Mouse (Mus musculus): ENCODE measurements around the gene Thap8. TPM values are rescaled to one million over a fixed set of nuclear protein-coding genes. Genes with fewer than 3 reads are reported as not detected.
A peak's percentile ranks its signal among the peaks of the same experiment; 100 is the strongest.

Thap8 gene
- polyA plus RNA-seq, 1 experiment from 2014 or later, result 0.42 TPM

DNA sequence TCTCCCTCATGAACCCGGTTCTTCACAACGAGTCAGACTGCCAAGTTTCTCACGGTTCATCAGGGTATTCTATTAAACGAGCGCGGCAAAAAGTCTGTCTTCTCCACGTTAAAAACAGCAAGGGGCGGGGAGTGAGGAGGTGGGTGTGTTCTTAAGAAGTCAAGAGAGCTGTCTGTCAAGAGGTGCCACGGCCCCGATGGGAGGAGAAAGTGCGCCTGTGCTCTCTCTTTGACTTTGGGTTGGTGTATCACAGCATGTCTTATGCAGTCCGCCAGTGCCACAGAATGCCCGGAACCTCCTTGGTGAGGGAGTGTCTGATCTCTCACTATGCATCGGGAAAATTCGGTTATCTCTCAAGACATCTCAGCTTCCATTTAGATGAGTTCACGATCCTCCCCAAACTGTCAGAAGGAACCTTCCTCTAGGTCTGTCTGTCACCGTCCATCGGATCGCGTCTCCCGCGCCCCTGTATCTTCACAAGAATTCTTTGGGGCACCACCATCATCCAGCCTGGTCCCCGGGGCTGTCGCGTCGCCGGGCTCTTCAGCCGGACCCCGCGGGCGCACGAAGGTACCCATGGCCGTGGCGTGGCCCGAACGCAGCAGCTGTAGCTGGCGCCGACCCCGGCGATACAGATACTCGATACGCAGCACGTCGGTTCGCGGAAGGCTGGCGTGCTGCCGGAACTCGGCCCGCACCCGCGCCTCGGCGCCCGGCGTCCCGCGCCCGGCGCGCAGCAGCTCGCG, 41.8 kb downstream of the Thap8 start, which contains the start of gene E130208F15Rik:
TSS of gene E130208F15Rik (plus strand) at position 202 of the 746 bp plus-strand sequence.
- Histone ChIP-seq H3K4me2 (peak within 1 kb of the TSS; percentile 86), H3K4me3 (peak within 1 kb of the TSS; percentile 82), H3K9ac (peak within 1 kb of the TSS; percentile 89), H3K9me3 (replicated peaks) (no peaks in the 10 kb centered on the region), H3K27me3 (no peaks in the 10 kb centered on the region), H3K27ac (peak within 1 kb of the TSS; percentile 93), H3K4me1 (replicated peaks) (peaks cover 20% of the 10 kb centered on the region), H3K36me3 (no peaks in the 10 kb centered on the region)
- under 1% methylated on average over 63 of the region's 63 CpGs for WGBS
- peak; percentile 54 for ATAC-seq (replicated peaks; ENCODE audit: insufficient number of reproducible peaks, insufficient read depth, low FRiP score, low read depth)

DNA sequence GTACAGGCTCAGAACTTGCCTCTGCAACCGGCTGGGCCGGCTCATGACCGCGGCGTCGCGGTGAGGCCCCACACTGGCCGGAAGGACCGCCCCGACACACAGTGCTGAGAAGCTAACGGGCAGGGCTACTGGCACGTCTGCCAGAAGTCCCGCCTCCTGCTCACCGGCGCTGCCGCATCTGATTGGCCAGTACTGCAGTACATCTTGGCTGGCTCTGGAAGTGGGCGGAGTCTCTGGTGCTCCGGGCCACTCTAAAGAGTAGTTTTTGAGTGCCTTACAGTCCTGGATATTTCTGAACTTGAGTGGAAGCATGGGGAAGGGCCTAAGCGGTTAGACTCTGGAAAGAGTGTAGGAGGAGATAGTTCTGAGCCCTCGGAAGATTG, 42.4 kb downstream of the Thap8 start:
- Histone ChIP-seq H3K4me3 (peak overlapping the region; percentile 82), H3K36me3 (no peaks in the 10 kb centered on the region), H3K27me3 (no peaks in the 10 kb centered on the region), H3K27ac (peak overlapping the region; percentile 93), H3K9ac (peak overlapping the region; percentile 89), H3K4me1 (replicated peaks) (peaks cover 24% of the 10 kb centered on the region), H3K4me2 (peak overlapping the region; percentile 86), H3K9me3 (replicated peaks) (no peaks in the 10 kb centered on the region)
- ATAC-seq (replicated peaks; ENCODE audit: insufficient number of reproducible peaks, insufficient read depth, low FRiP score, low read depth), result peak; percentile 98
- under 1% methylated on average over 20 of the region's 20 CpGs for WGBS

DNA sequence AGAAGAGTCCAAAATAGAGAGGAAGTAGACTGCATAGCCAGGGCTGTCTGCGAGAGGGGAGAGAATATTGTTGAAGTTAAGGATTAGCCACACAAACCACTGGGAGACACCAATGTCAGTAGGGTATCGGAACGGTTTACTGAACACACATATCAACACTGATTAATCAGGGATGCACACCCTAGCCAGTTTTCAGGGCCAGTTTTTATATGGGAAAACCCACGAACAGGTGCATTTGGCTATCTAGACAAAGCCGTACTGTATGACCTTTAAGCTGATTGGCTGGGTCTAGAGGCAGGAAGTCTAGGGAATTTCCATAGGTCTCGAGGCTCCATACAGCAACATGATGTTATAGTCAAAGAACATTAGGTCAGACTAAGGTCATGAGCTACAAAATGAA, 43.0 kb downstream of the Thap8 start:
- Histone ChIP-seq H3K9me3 (replicated peaks) (no peaks in the 10 kb centered on the region), H3K4me2 (peak overlapping the region; percentile 86), H3K4me1 (replicated peaks) (peaks cover 27% of the 10 kb centered on the region), H3K4me3 (peak overlapping the region; percentile 82), H3K27ac (peak overlapping the region; percentile 93), H3K36me3 (no peaks in the 10 kb centered on the region), H3K9ac (peak overlapping the region; percentile 30), H3K27me3 (no peaks in the 10 kb centered on the region)
- ATAC-seq (replicated peaks; ENCODE audit: insufficient number of reproducible peaks, insufficient read depth, low FRiP score, low read depth), result no peak
- 24% methylated on average over 6 of the region's 6 CpGs for WGBS

DNA sequence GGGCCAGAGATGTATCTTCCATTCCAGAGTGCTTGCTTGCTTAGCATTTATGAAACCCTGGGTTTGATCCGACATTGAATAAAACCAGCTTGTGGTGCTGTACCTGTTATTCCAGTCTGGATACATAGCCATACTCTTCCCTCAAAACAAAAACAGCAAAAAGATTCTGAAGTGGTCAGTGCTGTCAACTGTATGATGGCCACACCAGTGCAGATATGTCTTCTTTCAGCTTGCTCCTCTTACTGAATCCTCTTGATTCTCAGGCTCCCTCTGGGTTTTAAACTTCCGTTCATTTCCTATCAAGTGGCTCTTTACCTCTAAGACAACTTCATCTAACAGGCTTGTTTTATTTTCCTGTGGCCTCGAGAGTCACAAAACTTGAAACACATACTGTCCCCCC, 43.9 kb downstream of the Thap8 start, which contains the start of gene Sdhaf1:
TSS of gene Sdhaf1 (minus strand) at position 101 of the 400 bp plus-strand sequence.
- no peak for ATAC-seq (replicated peaks; ENCODE audit: insufficient number of reproducible peaks, insufficient read depth, low FRiP score, low read depth)
- peaks cover 27% of the 10 kb centered on the region for H3K4me1 ChIP-seq (replicated peaks)
- H3K4me2 ChIP-seq, result peak within 1 kb of the TSS; percentile 86
- H3K4me3 ChIP-seq, result peak within 1 kb of the TSS; percentile 82
- peak within 1 kb of the TSS; percentile 30 for H3K9ac ChIP-seq
- H3K36me3 ChIP-seq, result no peaks in the 10 kb centered on the region
- H3K27ac ChIP-seq, result peak within 1 kb of the TSS; percentile 93
- no peaks in the 10 kb centered on the region for H3K27me3 ChIP-seq
- 76% methylated on average over 3 of the region's 3 CpGs for WGBS
- H3K9me3 ChIP-seq (replicated peaks), result no peaks in the 10 kb centered on the region

DNA sequence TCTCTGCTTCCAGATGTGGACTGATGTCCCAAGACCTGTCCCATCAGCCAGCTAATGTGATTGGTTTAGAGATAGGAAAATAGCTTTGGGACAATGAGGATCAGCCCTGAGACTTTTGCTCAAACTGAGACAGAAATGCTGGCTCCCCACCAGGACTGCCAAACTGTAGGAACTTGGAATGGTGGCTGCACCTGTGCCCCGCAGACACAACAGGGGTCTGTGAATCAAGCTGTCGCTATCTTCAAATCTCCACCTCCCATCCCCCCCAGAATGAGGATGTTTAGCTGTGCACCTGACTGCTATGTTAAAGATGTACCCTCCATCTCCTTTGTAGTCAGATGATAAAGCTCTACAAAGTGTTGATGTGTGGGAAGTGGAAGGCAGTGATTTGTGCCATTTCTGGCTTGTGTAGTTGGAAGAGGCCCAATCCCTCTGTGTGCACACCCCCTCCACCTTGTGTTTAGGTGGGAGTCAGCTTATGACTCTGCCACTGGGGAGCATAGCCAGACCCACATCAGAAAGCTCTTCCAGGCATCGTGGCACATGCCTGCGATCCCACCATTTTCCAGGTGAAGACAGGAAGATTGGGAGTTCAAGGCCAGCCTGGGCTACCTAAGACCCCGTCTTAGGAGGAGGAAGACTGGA, 44.5 kb downstream of the Thap8 start:
- Histone ChIP-seq H3K27me3 (no peaks in the 10 kb centered on the region), H3K9me3 (replicated peaks) (no peaks in the 10 kb centered on the region), H3K4me1 (replicated peaks) (peaks cover 27% of the 10 kb centered on the region), H3K36me3 (no peaks in the 10 kb centered on the region), H3K4me3 (no peak overlapping the region), H3K27ac (no peak overlapping the region), H3K9ac (no peak overlapping the region), H3K4me2 (no peak overlapping the region)
- WGBS, result 77% methylated on average over 5 of the region's 5 CpGs
- ATAC-seq (replicated peaks; ENCODE audit: insufficient number of reproducible peaks, insufficient read depth, low FRiP score, low read depth), result no peak

DNA sequence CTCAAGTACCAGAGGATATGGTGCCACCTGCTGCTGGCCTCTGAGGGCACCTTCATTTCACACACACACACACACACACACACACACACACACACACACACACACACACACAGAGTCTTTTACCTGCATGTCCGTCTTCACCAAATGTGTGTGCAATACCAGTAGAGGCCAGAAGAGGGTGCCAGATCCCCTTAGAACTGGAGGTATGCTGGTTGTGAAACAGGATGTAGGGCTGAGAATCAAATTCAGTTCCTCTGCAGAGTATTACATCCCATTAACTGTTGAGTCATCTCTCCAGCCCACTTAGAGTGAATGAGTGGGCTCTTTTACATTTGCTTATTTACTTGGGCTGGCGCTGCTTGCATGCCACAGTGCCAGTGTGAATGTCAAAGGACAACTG, 45.5 kb downstream of the Thap8 start:
- Histone ChIP-seq H3K4me2 (no peak overlapping the region), H3K9me3 (replicated peaks) (no peaks in the 10 kb centered on the region), H3K9ac (no peak overlapping the region), H3K27ac (no peak overlapping the region), H3K4me3 (no peak overlapping the region), H3K36me3 (no peaks in the 10 kb centered on the region), H3K4me1 (replicated peaks) (peaks cover 27% of the 10 kb centered on the region), H3K27me3 (no peaks in the 10 kb centered on the region)
- WGBS, result 47% methylated on average over 2 of the region's 2 CpGs
- ATAC-seq (replicated peaks; ENCODE audit: insufficient number of reproducible peaks, insufficient read depth, low FRiP score, low read depth), result no peak

DNA sequence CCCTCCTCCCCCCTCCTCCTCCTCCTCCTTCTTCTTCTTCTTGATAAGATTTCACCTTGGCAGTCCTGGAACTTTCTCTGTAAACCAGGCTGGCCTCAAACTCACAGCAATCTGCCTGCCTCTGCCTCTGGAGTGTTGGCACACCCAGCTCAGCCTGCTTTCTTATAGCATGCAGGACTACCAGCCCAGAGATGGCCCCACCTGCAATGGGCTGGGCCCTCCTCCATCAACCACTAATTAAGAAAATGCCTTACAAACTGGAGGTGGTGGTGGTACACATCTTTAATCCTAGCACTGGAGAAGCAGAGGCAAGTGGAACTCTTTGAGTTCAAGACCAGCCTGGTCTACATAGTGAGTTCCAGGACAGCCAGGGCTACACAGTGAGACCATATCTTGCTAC, 46.5 kb downstream of the Thap8 start:
- Histone ChIP-seq H3K4me1 (replicated peaks) (peaks cover 17% of the 10 kb centered on the region), H3K27ac (no peak overlapping the region), H3K9me3 (replicated peaks) (no peaks in the 10 kb centered on the region), H3K9ac (no peak overlapping the region), H3K36me3 (no peaks in the 10 kb centered on the region), H3K4me3 (no peak overlapping the region), H3K4me2 (no peak overlapping the region), H3K27me3 (no peaks in the 10 kb centered on the region)
- no peak for ATAC-seq (replicated peaks; ENCODE audit: insufficient number of reproducible peaks, insufficient read depth, low FRiP score, low read depth)

DNA sequence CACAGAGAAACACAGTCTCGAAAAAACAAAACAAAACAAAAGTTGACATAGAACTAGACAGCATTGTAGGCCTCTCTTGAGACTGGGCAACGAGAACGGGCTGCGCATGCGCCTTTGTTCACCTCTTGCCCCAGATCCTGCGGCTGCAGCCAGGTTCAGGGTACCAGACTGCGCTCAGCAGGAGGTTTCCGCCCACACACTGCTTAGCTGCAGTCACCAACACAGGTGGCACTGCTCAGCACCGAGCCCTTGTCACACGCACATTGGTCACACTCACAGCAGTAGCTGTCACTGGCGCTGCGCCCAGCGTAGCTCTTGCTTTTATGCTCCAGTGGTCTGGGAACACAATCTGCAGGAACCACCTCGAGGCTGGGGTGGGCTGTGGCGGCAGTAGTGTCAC, 47.2 kb downstream of the Thap8 start:
- no peak overlapping the region for H3K4me2 ChIP-seq
- no peak for ATAC-seq (replicated peaks; ENCODE audit: insufficient number of reproducible peaks, insufficient read depth, low FRiP score, low read depth)
- peak overlapping the region; percentile 73 for H3K27ac ChIP-seq

DNA sequence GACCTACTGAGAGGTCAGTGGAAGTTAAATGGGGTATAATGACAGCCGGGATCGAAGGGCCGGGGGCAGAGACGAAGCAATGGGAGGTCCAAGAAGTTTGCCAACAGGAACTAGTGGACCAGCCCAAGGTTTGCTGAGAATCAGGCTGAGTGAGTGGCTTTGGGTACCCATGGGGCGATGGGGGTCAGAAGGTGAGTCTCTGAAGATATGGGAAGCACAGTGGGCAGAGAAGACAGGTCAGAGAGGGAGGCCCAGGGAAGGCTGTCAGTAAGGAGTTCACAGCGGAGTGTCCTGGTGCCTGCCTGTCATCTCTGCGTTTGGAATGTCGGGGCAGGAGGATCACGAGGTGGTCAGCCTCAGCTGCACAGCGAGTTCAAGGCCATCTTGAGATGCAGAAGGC, 48.5 kb downstream of the Thap8 start:
- Histone ChIP-seq H3K27ac (no peak overlapping the region), H3K27me3 (no peaks in the 10 kb centered on the region), H3K4me1 (replicated peaks) (peaks cover 27% of the 10 kb centered on the region), H3K9ac (no peak overlapping the region), H3K36me3 (no peaks in the 10 kb centered on the region), H3K4me2 (no peak overlapping the region), H3K9me3 (replicated peaks) (no peaks in the 10 kb centered on the region), H3K4me3 (no peak overlapping the region)
- 52% methylated on average over 10 of the region's 10 CpGs for WGBS
- ATAC-seq (replicated peaks; ENCODE audit: insufficient number of reproducible peaks, insufficient read depth, low FRiP score, low read depth), result no peak

More for the DNA sequence above, 47.2 kb downstream of the Thap8 start:
- no peak overlapping the region for H3K9ac ChIP-seq
- H3K27me3 ChIP-seq, result no peaks in the 10 kb centered on the region
- no peaks in the 10 kb centered on the region for H3K36me3 ChIP-seq
- peaks cover 22% of the 10 kb centered on the region for H3K4me1 ChIP-seq (replicated peaks)
- no peaks in the 10 kb centered on the region for H3K9me3 ChIP-seq (replicated peaks)
- WGBS, result 46% methylated on average over 15 of the region's 15 CpGs
- H3K4me3 ChIP-seq, result no peak overlapping the region

DNA sequence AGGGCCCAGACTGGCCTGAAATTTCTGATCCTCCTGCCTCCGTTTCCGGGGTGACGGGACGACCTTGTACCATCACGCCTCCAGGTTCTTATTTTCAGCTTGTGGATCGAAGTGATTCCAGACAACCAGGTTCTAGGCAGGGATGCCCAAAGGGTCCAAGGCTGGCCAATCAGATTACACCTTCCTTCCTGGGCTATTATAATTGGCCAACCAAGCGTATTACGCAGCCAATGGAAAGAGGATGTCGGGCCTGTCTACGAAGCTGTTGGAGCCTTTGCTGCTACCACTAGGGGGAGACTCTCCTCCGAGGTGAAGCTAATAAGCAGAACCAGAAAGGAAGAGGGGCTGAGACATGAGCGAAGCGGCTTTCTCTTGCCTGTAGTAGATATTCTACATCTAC, 52.0 kb downstream of the Thap8 start:
- H3K9ac ChIP-seq, result no peak overlapping the region
- peak overlapping the region; percentile 26 for H3K4me2 ChIP-seq
- H3K4me1 ChIP-seq (replicated peaks), result peaks cover 41% of the 10 kb centered on the region
- 12% methylated on average over 13 of the region's 13 CpGs for WGBS
- peak; percentile 33; the same call in 1 of the 2 replicates for ATAC-seq (replicated peaks; ENCODE audit: insufficient number of reproducible peaks, insufficient read depth, low FRiP score, low read depth)
- H3K4me3 ChIP-seq, result peak overlapping the region; percentile 6
- peak overlapping the region; percentile 83; the same call in 1 of the 2 replicates for H3K27ac ChIP-seq
- no peaks in the 10 kb centered on the region for H3K9me3 ChIP-seq (replicated peaks)
- no peaks in the 10 kb centered on the region for H3K36me3 ChIP-seq
- H3K27me3 ChIP-seq, result peaks cover 17% of the 10 kb centered on the region

DNA sequence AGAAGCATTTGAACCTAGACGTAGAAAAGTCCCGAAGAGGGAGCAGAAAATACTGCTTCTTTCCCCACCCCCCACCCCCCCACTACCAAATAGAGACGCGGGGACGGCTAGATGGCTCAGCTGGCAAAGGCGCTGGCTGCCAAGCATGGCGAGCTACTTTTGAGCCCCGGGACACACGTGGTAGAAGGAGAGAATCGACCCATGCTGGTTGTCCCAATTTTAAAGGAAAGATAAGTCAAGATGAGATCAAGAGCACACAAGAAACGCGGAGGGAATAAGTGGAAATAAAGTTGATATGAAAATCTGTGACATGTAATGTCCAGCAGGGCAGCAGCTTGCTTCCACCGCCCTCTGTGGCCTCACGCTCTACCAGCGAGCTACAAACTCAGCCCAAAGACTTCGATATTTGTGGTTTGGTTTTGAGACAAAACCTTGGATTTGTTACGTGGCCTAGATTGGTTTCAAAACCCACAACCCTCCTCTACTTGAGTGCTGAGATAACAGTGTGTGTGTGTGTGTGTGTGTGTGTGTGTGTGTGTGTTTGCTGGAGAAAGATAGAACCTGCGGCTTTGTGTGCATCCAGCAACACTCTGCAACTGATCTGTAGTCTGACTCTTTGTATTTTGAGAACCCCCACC, 52.8 kb downstream of the Thap8 start:
- Histone ChIP-seq H3K4me2 (peak overlapping the region; percentile 26), H3K27ac (peak overlapping the region; percentile 83), H3K27me3 (peaks cover 17% of the 10 kb centered on the region), H3K4me1 (replicated peaks) (peaks cover 34% of the 10 kb centered on the region), H3K9ac (no peak overlapping the region), H3K9me3 (replicated peaks) (no peaks in the 10 kb centered on the region), H3K36me3 (no peaks in the 10 kb centered on the region), H3K4me3 (no peak overlapping the region)
- 0 out of 2 replicates have a peak, but pooled peaks have one; percentile 3 for ATAC-seq (replicated peaks; ENCODE audit: insufficient number of reproducible peaks, insufficient read depth, low FRiP score, low read depth)
- 55% methylated on average over 18 of the region's 18 CpGs for WGBS

Data from heart, embryonic 15.5 days (tissue).